Mouse (Mus musculus) testis, adult 2 months (tissue): ENCODE data around the gene Rad51b.

Source experiments
- CTCF ChIP-seq: fragments of 200-500 bp; IDR thresholded peaks from 2 replicates; pipeline ENCODE4 v1.5.1; 2012; ENCODE audit warnings: low read depth, mild to moderate bottlenecking, inconsistent platforms, low read length, moderate library complexity; ENCODE audit not compliant: control insufficient read depth, insufficient read depth, insufficient replicate concordance
- POLR2A ChIP-seq: fragments of 200-500 bp; IDR thresholded peaks from 2 replicates; pipeline ENCODE4 v1.6.1; 2012; ENCODE audit warnings: low read depth, mild to moderate bottlenecking, inconsistent platforms, low read length, moderate library complexity; ENCODE audit not compliant: control insufficient read depth

DNA sequence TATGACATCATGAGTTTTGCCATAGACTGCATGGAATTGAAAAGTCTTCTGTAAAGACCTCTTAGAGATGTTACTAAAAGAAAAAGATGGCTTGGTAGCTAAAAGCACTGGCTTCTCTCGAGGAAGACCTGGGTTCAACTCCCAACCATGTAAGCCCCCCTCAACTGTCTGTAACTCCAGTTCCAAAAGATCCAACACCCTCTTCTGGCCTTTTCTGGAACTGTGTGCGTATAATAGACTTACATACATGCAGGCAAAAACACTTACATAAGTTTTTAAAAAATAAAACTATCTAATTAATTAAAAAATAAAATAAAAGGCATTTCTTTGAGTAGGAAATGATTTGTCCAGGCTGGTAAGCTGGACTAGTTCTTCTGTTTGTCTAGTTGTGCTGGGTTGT, 387.3 kb downstream of the Rad51b start:
- TF ChIP-seq POLR2A (no peak), CTCF (no peak)
